Comparison of ENCODE assay signal across 8 mouse cellular contexts in the genomic region with DNA sequence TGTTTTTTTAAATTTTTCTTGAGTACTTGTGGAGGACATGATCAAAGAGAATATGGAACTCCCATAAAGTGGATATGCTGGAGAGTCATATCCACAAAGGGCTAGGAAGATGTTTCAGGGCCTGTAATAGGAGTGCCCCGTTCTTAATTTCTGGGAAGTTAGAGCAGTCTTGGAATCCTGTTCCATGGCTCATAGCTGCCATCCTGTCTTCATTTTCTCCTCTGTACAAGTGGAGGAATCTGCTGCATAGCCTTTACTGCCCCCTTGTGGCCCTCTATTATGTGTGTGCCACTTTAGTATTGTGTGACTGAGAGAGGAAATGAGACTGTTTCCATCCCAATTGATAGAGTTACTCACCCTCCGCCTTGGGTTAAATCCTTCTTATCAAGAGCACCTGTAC.
A peak's percentile ranks its signal among the peaks of the same experiment; 100 is the strongest.
DNase-seq lines count a peak whose midpoint lies in the region; ATAC-seq and TF ChIP-seq lines count a peak whose summit lies in the region.

No protein-coding gene starts in this region.

- no peaks in the 10 kb centered on the region for H3K27me3 ChIP-seq in E14TG2a.4 (ENCODE audit: insufficient read depth, low read length)
- no peaks in the 10 kb centered on the region for H3K27me3 ChIP-seq in lung, postnatal 0 days (replicated peaks; ENCODE audit: insufficient read depth, low read length)

- ATAC-seq in lung, postnatal 0 days = no peak
- ATAC-seq in monocyte, adult 5-6 weeks (replicated peaks; ENCODE audit: insufficient number of reproducible peaks, low FRiP score, low TSS enrichment, poor library complexity, severe bottlenecking) = no peak

- WGBS in large intestine, adult 2 months = 22% methylated on average over 2 of the region's 2 CpGs
- WGBS in lung, postnatal 0 days = 29% methylated on average over 2 of the region's 2 CpGs

- TF ChIP-seq EP300 in lung, postnatal 0 days (IDR thresholded peaks at IDR 0.05) = no peak

- no peaks in the 10 kb centered on the region for H3K36me3 ChIP-seq in E14TG2a.4 (ENCODE audit: insufficient read depth, low read length)
- no peaks in the 10 kb centered on the region for H3K36me3 ChIP-seq in lung, postnatal 0 days (ENCODE audit: insufficient read depth, low read length)

- no peak overlapping the region for H3K27ac ChIP-seq in lung, postnatal 0 days (ENCODE audit: low read length)

- peaks cover 6% of the 10 kb centered on the region for H3K4me1 ChIP-seq in E14TG2a.4 (replicated peaks; ENCODE audit: low read depth, low read length)
- no peaks in the 10 kb centered on the region for H3K4me1 ChIP-seq in lung, postnatal 0 days (ENCODE audit: insufficient read depth, low read depth, low read length)

- H3K9ac ChIP-seq in lung, postnatal 0 days (replicated peaks; ENCODE audit: low read depth) = no peak overlapping the region

- H3K9me3 ChIP-seq in E14TG2a.4 (ENCODE audit: low read length) = peaks cover 6% of the 10 kb centered on the region; the same call in 1 of the 2 replicates
- no peaks in the 10 kb centered on the region for H3K9me3 ChIP-seq in lung, postnatal 0 days (ENCODE audit: low read length)

- no peak overlapping the region for H3K4me2 ChIP-seq in lung, postnatal 0 days (replicated peaks; ENCODE audit: low read depth, low read length)

- TF ChIP-seq CTCF in E14TG2a.4 (conservative IDR thresholded peaks at IDR 0.05; ENCODE audit: low read length) = peak; percentile 60
- peak; percentile 96 for TF ChIP-seq CTCF in lung, postnatal 0 days (IDR thresholded peaks at IDR 0.05)

- no peak overlapping the region for H3K4me3 ChIP-seq in E14TG2a.4 (replicated peaks; ENCODE audit: low read length)
- H3K4me3 ChIP-seq in lung, postnatal 0 days (ENCODE audit: low read depth, low read length) = no peak overlapping the region

- DNase-seq in 3T3-L1 (ENCODE audit: low read depth, low spot score) = peak; percentile 93
- peak; percentile 20 for DNase-seq in c-Kit-positive CD71-positive TER-119-positive erythroid progenitor cells, embryonic 14.5 days (ENCODE audit: low spot score)
- DNase-seq in frontal cortex, postnatal 10 days (ENCODE audit: low spot score in 2 of 2) = peak; percentile 42 to 73
- peak; percentile 44 for DNase-seq in large intestine, adult 2 months (ENCODE audit: low read depth, low spot score)
- peak; percentile 80 for DNase-seq in lung, postnatal 0 days (ENCODE audit: low spot score)
- peak; percentile 78 to 81 for DNase-seq in right cerebral cortex, adult 2 months (ENCODE audit: low spot score in 2 of 2)

Comparison
In these comparisons a context has a peak if more than half of its experiments do, and no peak if none do; other contexts are left out.
1. DNase-seq: peak in every context shown above with its lines; median percentile 93 in 3T3-L1; 80 in lung, postnatal 0 days; 80 in right cerebral cortex, adult 2 months; 58 in frontal cortex, postnatal 10 days; 44 in large intestine, adult 2 months; 20 in c-Kit-positive CD71-positive TER-119-positive erythroid progenitor cells, embryonic 14.5 days.